Mouse (Mus musculus) B cell, adult 67 days (primary cell): ENCODE results near the gene Sdccag8. TPM values are rescaled to one million over a fixed set of nuclear protein-coding genes. Genes with fewer than 3 reads are reported as not detected.

Experiments
- total RNA-seq, 2 experiments: library from RNA; stranded (reverse); gene quantifications; 4 replicates each; pipeline ENCODE4 v1.2.4; 2023

Sdccag8 gene
- 10 to 100 TPM; 22.7 to 25.4 TPM for total RNA-seq

GRCm38 (mm10) chr1:176814591-176815062 lies at the start of gene Sdccag8:
Sdccag8 (plus strand) TSS chr1:176814660.

GRCm38 (mm10) chr1:176814036-176814420 lies 432 bp upstream of the Sdccag8 start, which contains the start of gene Cep170:
Cep170 (minus strand) TSS chr1:176814067.

Other genes with a start within 250 kb of the Sdccag8 start
- gene Cep170, start 593 bp upstream of the Sdccag8 start, total RNA-seq = 10 to 100 TPM; 85.1 to 97.2 TPM